Mouse (Mus musculus): Measurements from ENCODE around the gene Taar2. TPM values are rescaled to one million over a fixed set of nuclear protein-coding genes. Genes with fewer than 3 reads are reported as not detected.

The Taar2 gene
- not detected in 2 replicates for polyA plus RNA-seq (2012; rRNA removed)

DNA sequence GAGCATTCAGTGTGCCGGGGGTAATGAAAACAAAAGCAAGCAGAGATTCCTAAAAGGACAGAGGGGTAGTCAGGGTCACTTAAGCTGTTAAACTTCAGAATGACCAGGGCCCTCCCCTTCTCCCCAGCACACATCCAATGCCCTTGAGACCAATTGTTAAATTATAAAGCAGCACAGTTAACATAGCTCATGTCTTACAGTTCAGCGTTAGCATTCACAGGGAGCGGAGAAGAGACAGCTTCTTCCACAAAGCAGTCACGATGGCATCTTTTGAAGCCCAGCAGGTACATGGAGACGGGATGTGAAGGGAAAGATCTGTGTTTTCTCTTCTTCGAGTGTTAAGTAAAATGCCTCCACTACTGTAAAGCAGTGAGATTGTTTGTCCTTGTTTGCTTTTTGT lies at the start of gene Taar2:
Taar2 (plus strand) TSS at position 261 of the 400 bp plus-strand sequence.

GRCm38 (mm10) chr10:23894601-23895349 lies 43.6 kb upstream of the Taar2 start, which contains the start of gene Vnn1:
Gene Vnn1 (plus strand): TSS chr10:23894688.

GRCm38 (mm10) chr10:23920056-23920455 lies 18.3 kb upstream of the Taar2 start, which contains the start of gene Taar1:
Gene Taar1 (plus strand): TSS chr10:23920356.

DNA sequence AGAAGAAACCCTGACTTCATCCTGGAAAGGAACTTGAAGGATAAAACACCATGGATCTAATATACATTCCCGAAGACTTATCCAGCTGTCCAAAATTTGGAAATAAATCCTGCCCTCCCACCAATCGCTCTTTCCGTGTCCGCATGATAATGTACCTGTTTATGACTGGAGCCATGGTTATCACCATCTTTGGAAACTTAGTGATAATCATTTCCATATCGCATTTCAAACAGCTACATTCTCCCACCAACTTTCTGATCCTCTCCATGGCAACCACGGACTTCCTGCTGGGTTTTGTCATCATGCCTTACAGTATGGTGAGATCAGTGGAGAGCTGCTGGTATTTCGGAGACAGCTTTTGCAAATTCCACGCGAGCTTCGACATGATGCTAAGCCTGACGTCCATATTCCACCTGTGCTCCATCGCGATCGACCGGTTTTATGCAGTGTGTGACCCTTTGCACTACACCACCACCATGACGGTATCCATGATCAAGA lies 11.2 kb downstream of the Taar2 start, which contains the start of gene Taar3:
Taar3 (plus strand) TSS at position 51 of the 498 bp plus-strand sequence.

DNA sequence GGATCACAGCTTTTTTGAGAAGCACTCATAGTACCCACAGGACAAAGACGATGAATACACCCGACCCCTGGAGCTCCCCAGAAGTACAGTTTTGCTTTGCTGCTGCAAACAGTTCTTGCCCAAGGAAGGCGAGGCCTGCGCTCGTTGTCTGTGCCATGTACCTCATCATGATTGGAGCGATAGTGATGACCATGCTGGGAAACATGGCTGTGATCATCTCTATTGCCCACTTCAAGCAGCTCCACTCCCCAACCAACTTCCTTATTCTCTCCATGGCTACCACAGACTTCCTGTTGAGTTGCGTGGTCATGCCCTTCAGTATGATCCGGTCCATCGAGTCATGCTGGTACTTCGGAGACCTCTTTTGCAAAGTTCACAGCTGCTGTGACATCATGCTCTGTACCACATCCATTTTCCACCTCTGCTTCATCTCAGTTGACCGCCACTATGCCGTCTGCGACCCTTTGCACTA lies 22.1 kb downstream of the Taar2 start, which contains the start of gene Taar4:
Taar4 (plus strand) TSS at position 51 of the 472 bp plus-strand sequence.

DNA sequence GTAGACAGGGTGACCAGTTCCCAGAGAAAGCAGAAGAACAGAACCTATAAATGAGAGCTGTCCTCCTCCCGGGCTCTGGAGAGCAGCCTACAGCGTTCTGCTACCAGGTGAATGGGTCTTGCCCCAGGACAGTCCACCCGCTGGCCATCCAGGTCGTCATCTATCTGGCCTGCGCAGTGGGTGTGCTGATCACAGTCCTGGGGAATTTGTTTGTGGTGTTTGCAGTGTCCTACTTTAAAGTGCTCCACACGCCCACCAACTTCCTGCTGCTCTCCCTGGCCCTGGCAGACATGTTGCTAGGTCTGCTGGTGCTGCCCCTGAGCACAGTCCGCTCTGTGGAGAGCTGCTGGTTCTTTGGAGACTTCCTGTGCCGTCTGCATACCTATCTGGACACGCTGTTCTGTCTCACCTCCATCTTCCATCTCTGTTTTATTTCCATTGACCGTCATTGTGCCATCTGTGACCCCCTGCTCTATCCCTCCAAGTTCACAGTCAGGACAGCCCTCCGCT lies 32.3 kb downstream of the Taar2 start, which contains the start of gene Taar5:
Taar5 (plus strand) TSS at position 51 of the 510 bp plus-strand sequence.

DNA sequence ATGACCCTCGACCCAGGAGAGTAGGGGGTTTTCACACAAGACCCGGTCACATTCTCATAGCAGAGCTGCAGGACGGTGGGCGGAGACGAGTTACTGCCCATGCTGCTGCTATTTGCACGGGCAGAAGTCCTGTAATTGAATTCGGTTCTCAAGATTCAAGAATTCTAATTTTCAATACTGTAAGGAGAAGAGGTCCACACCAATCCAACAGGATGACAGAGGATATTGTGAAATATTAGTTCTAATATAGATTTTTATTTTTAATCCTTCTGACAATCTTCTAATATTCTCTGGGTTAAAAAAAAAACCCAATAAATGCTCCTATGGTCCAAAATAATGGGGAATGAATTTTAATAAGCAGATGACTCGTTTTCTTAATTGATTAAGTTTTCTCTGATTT lies 47.2 kb downstream of the Taar2 start, which contains the start of gene Taar6:
Taar6 (minus strand) TSS at position 101 of the 400 bp plus-strand sequence.

Other genes starting within 250 kb of the Taar2 start
- 2,797 and 3,188 TPM in 2 replicates for gene Rps12, start 151.3 kb upstream of the Taar2 start, polyA plus RNA-seq (2012; rRNA removed)
- 24.3 and 25.2 TPM in 2 replicates for gene Slc18b1, start 141.6 kb upstream of the Taar2 start, polyA plus RNA-seq (2012; rRNA removed)
- 0.06 and 0.07 TPM in 2 replicates for gene Vnn3, start 87.1 kb upstream of the Taar2 start, polyA plus RNA-seq (2012; rRNA removed)
- 0.44 and 0.58 TPM in 2 replicates for gene Vnn1, start 43.9 kb upstream of the Taar2 start, polyA plus RNA-seq (2012; rRNA removed)
- not detected in 2 replicates for gene Taar1, start 18.2 kb upstream of the Taar2 start, polyA plus RNA-seq (2012; rRNA removed)
- not detected in 2 replicates for gene Taar3, start 11.0 kb downstream of the Taar2 start, polyA plus RNA-seq (2012; rRNA removed)
- not detected in 2 replicates for gene Taar4, start 21.9 kb downstream of the Taar2 start, polyA plus RNA-seq (2012; rRNA removed)
- 0.13 and 0.16 TPM in 2 replicates for gene Taar5, start 32.1 kb downstream of the Taar2 start, polyA plus RNA-seq (2012; rRNA removed)
- gene Taar6, start 47.1 kb downstream of the Taar2 start, polyA plus RNA-seq (2012; rRNA removed), result not detected in 2 replicates
- not detected in 2 replicates for gene Taar7a, start 54.9 kb downstream of the Taar2 start, polyA plus RNA-seq (2012; rRNA removed)
- not detected in 2 replicates for gene Taar7b, start 61.4 kb downstream of the Taar2 start, polyA plus RNA-seq (2012; rRNA removed)
- not detected in 2 replicates for gene Taar7d, start 88.7 kb downstream of the Taar2 start, polyA plus RNA-seq (2012; rRNA removed)
- not detected in 2 replicates for gene Taar7e, start 99.0 kb downstream of the Taar2 start, polyA plus RNA-seq (2012; rRNA removed)
- gene Taar7f, start 110.9 kb downstream of the Taar2 start, polyA plus RNA-seq (2012; rRNA removed), result not detected in 2 replicates
- not detected in 2 replicates for gene Taar8a, start 137.9 kb downstream of the Taar2 start, polyA plus RNA-seq (2012; rRNA removed)
- not detected in 2 replicates for gene Taar8b, start 153.7 kb downstream of the Taar2 start, polyA plus RNA-seq (2012; rRNA removed)
- not detected in 2 replicates for gene Taar8c, start 163.3 kb downstream of the Taar2 start, polyA plus RNA-seq (2012; rRNA removed)
- not detected in 2 replicates for gene Taar9, start 171.0 kb downstream of the Taar2 start, polyA plus RNA-seq (2012; rRNA removed)
- 256 and 279 TPM in 2 replicates for gene Stx7, start 210.7 kb downstream of the Taar2 start, polyA plus RNA-seq (2012; rRNA removed)

All from central nervous system, embryonic 18 days (tissue).